ENCODE assay signal across 27 mouse cellular contexts in genomic region chr5:137170836-137171380, GRCm38 (mm10). TPM values are rescaled to one million over a fixed set of nuclear protein-coding genes. Genes with fewer than 3 reads are reported as not detected.
DNase-seq lines count a peak whose midpoint lies in the region; ATAC-seq and TF ChIP-seq lines count a peak whose summit lies in the region.
"Had no signal": no experiment of that assay in that cellular context is flagged by ENCODE, and none has a peak within 500 bp of the region (broad histone marks: within the 10 kb centered on the region; RNA-seq: fewer than 3 reads in every experiment).

No protein-coding gene starts in this region.

- TF ChIP-seq CTCF in kidney, adult 2 months (conservative IDR thresholded peaks at IDR 0.05; ENCODE audit: insufficient read depth, insufficient read length, low read depth, low read length) = no peak
- no peak for TF ChIP-seq CTCF in intestine, postnatal 0 days (IDR thresholded peaks at IDR 0.05; ENCODE audit: low read depth)
- TF ChIP-seq CTCF in small intestine, adult 2 months (IDR thresholded peaks at IDR 0.05; ENCODE audit: extremely low read depth, insufficient read length, insufficient replicate concordance, low read depth, low read length) = no peak

- no peak overlapping the region for H3K4me3 ChIP-seq in kidney, adult 2 months (ENCODE audit: insufficient read depth, low read depth, low read length)
- H3K4me3 ChIP-seq in intestine, postnatal 0 days (ENCODE audit: low read depth, low read length) = no peak overlapping the region
- H3K4me3 ChIP-seq in small intestine, adult 2 months (ENCODE audit: low read depth, low read length) = peak overlapping the region; percentile 15; the same call in 1 of the 2 replicates
- H3K4me3 ChIP-seq in midbrain, embryonic 10.5 days = no peak overlapping the region
- H3K4me3 ChIP-seq: heart, embryonic 13.5 days; hindbrain, embryonic 12.5 days; midbrain, embryonic 12.5 days; neural tube, embryonic 13.5 days had no signal

- H3K4me2 ChIP-seq in intestine, postnatal 0 days (replicated peaks; ENCODE audit: low read depth) = no peak overlapping the region
- H3K4me2 ChIP-seq: heart, embryonic 13.5 days; hindbrain, embryonic 12.5 days; midbrain, embryonic 12.5 days; neural tube, embryonic 13.5 days had no signal

- no peaks in the 10 kb centered on the region for H3K27me3 ChIP-seq in kidney, adult 2 months (replicated peaks; ENCODE audit: control insufficient read depth, insufficient read depth, low read length)
- no peaks in the 10 kb centered on the region for H3K27me3 ChIP-seq in intestine, postnatal 0 days (replicated peaks; ENCODE audit: control insufficient read depth, insufficient read depth, low read length)
- H3K27me3 ChIP-seq in small intestine, adult 2 months (ENCODE audit: control insufficient read depth, insufficient read depth, low read length) = no peaks in the 10 kb centered on the region
- no peaks in the 10 kb centered on the region for H3K27me3 ChIP-seq in midbrain, embryonic 10.5 days (ENCODE audit: low read depth, poor library complexity, severe bottlenecking)
- H3K27me3 ChIP-seq: midbrain, embryonic 12.5 days; neural tube, embryonic 13.5 days had no signal

- DNase-seq in kidney, adult 2 months = peak; percentile 40
- no peak for DNase-seq in kidney, adult 18-20 months
- peak; percentile 22 for DNase-seq in kidney, postnatal 14 days
- DNase-seq in heart, adult 18-20 months = no peak
- no peak for DNase-seq in midbrain, embryonic 10.5 days (ENCODE audit: low spot score)
- DNase-seq: adrenal gland, postnatal 25 days; cerebellum, adult 8-10 months; gastrocnemius, postnatal 10 days; heart, postnatal 14 days; thymus, adult 18-20 months had no signal

- 45% methylated on average over 9 of the region's 9 CpGs for WGBS in kidney, adult 2 months
- WGBS in intestine, postnatal 0 days = 43% methylated on average over 9 of the region's 9 CpGs
- WGBS in small intestine, adult 2 months = 16% methylated on average over 9 of the region's 9 CpGs
- WGBS in midbrain, embryonic 10.5 days = 79% methylated on average over 9 of the region's 9 CpGs

- H3K27ac ChIP-seq in kidney, adult 2 months (ENCODE audit: insufficient read depth, low read depth, low read length) = peak overlapping the region; percentile 75
- H3K27ac ChIP-seq in intestine, postnatal 0 days (ENCODE audit: low read depth, low read length) = peak overlapping the region; percentile 11; the same call in 1 of the 2 replicates
- H3K27ac ChIP-seq in small intestine, adult 2 months (ENCODE audit: insufficient read depth, low read depth, low read length) = peak overlapping the region; percentile 94
- no peak overlapping the region for H3K27ac ChIP-seq in midbrain, embryonic 10.5 days (replicated peaks)
- H3K27ac ChIP-seq: heart, embryonic 13.5 days; hindbrain, embryonic 12.5 days; macrophage; midbrain, embryonic 12.5 days; neural tube, embryonic 13.5 days had no signal

- H3K36me3 ChIP-seq in kidney, adult 2 months (ENCODE audit: control insufficient read depth, insufficient read depth, low read length) = no peaks in the 10 kb centered on the region
- H3K36me3 ChIP-seq in intestine, postnatal 0 days (ENCODE audit: control insufficient read depth, insufficient read depth) = no peaks in the 10 kb centered on the region
- H3K36me3 ChIP-seq in small intestine, adult 2 months (ENCODE audit: control insufficient read depth, insufficient read depth, low read length) = no peaks in the 10 kb centered on the region
- no peaks in the 10 kb centered on the region for H3K36me3 ChIP-seq in midbrain, embryonic 10.5 days
- H3K36me3 ChIP-seq: heart, embryonic 13.5 days; hindbrain, embryonic 12.5 days; midbrain, embryonic 12.5 days; neural tube, embryonic 13.5 days had no signal

- no peaks in the 10 kb centered on the region for H3K9me3 ChIP-seq in intestine, postnatal 0 days (ENCODE audit: control insufficient read depth)
- H3K9me3 ChIP-seq in midbrain, embryonic 10.5 days (replicated peaks) = no peaks in the 10 kb centered on the region
- H3K9me3 ChIP-seq: heart, embryonic 13.5 days; hindbrain, embryonic 12.5 days; midbrain, embryonic 12.5 days; neural tube, embryonic 13.5 days had no signal

- H3K4me1 ChIP-seq in kidney, adult 2 months (ENCODE audit: control insufficient read depth, insufficient read depth, low read length) = 0 out of 2 replicates have a peak, but pooled peaks cover 3% of the 10 kb centered on the region
- H3K4me1 ChIP-seq in intestine, postnatal 0 days (replicated peaks; ENCODE audit: control insufficient read depth, insufficient read depth, low read length) = peaks cover 11% of the 10 kb centered on the region; the same call in 1 of the 2 replicates
- peaks cover 67% of the 10 kb centered on the region for H3K4me1 ChIP-seq in small intestine, adult 2 months (ENCODE audit: control insufficient read depth, insufficient read depth, insufficient read length, low read length)
- H3K4me1 ChIP-seq in midbrain, embryonic 10.5 days = no peaks in the 10 kb centered on the region
- H3K4me1 ChIP-seq: heart, embryonic 13.5 days; midbrain, embryonic 12.5 days; neural tube, embryonic 13.5 days had no signal

- peak; percentile 47 for ATAC-seq in intestine, postnatal 0 days
- ATAC-seq: forebrain, embryonic 14.5 days had no signal

- TF ChIP-seq POLR2A in kidney, adult 2 months (IDR thresholded peaks at IDR 0.05; ENCODE audit: low read depth, low read length) = no peak
- TF ChIP-seq POLR2A in small intestine, adult 2 months (IDR thresholded peaks at IDR 0.05; ENCODE audit: low read depth, low read length) = no peak

- H3K9ac ChIP-seq in intestine, postnatal 0 days (ENCODE audit: low read depth, low read length) = no peak overlapping the region
- H3K9ac ChIP-seq: heart, embryonic 13.5 days; hindbrain, embryonic 12.5 days; midbrain, embryonic 12.5 days; neural tube, embryonic 13.5 days had no signal

RNA-seq across cellular contexts. Expression of gene Muc3, which starts 21.8 kb away (rescaled TPM):
- polyA plus RNA-seq in kidney, adult 2 months (2012; rRNA removed) = not detected in 2 replicates
- polyA plus RNA-seq in intestine, postnatal 0 days (2015; fragmentation: Nextera tagmentation; extraction: Ambion mirVana) = 42.9 and 45.0 TPM in 2 replicates
- 52.5 and 653 TPM in 2 replicates for polyA plus RNA-seq in small intestine, adult 2 months (2012; rRNA removed)
- not detected for total RNA-seq in heart, adult 18-20 months (2021)
- not detected in 2 replicates for polyA plus RNA-seq in midbrain, embryonic 10.5 days (2016; fragmentation: Nextera tagmentation; extraction: Ambion mirVana)
- total RNA-seq: adrenal gland, postnatal 25 days; gastrocnemius, postnatal 10 days; granulocyte monocyte progenitor cell, adult 5-6 weeks; heart, postnatal 14 days; layer of hippocampus, adult 18-20 months; layer of hippocampus, postnatal 25 days had no signal
- polyA plus RNA-seq: C2C12; embryonic facial prominence, embryonic 14.5 days; forebrain, embryonic 14.5 days; hindbrain, embryonic 12.5 days; limb, embryonic 11.5 days; liver, embryonic 16.5 days; lung, embryonic 16.5 days; macrophage; midbrain, embryonic 12.5 days; neural tube, embryonic 13.5 days had no signal

RNA-seq across cellular contexts. Expression of gene Muc3a, which starts 41.3 kb away (rescaled TPM):
- 0.15 and 0.20 TPM in 2 replicates for polyA plus RNA-seq in kidney, adult 2 months (2012; rRNA removed)
- polyA plus RNA-seq in intestine, postnatal 0 days (2015; fragmentation: Nextera tagmentation; extraction: Ambion mirVana) = 17.1 and 18.0 TPM in 2 replicates
- 24.3 and 62.2 TPM in 2 replicates for polyA plus RNA-seq in small intestine, adult 2 months (2012; rRNA removed)
- under 1 TPM; 0.33 to 0.40 TPM for total RNA-seq in heart, adult 18-20 months (2021)
- polyA plus RNA-seq in midbrain, embryonic 10.5 days (2016; fragmentation: Nextera tagmentation; extraction: Ambion mirVana) = 0.14 TPM in 1 of 2 replicates, not detected in the other
- total RNA-seq: liver, adult 2 months had no signal
- polyA plus RNA-seq: C2C12; heart, embryonic 13.5 days; hindbrain, embryonic 12.5 days; limb, embryonic 11.5 days; lung, embryonic 16.5 days; macrophage had no signal

RNA-seq across cellular contexts. Expression of gene Trim56, which starts 54.9 kb away (rescaled TPM):
- 10.2 and 14.4 TPM in 2 replicates for polyA plus RNA-seq in kidney, adult 2 months (2012; rRNA removed)
- 7.3 and 7.7 TPM in 2 replicates for polyA plus RNA-seq in intestine, postnatal 0 days (2015; fragmentation: Nextera tagmentation; extraction: Ambion mirVana)
- polyA plus RNA-seq in small intestine, adult 2 months (2012; rRNA removed) = 10.3 and 19.9 TPM in 2 replicates
- 10 to 100 TPM; 19.0 to 21.5 TPM for total RNA-seq in heart, adult 18-20 months (2021)
- polyA plus RNA-seq in midbrain, embryonic 10.5 days (2016; fragmentation: Nextera tagmentation; extraction: Ambion mirVana) = 3.9 and 5.4 TPM in 2 replicates

Comparison
In these comparisons a context has a peak if more than half of its experiments do, and no peak if none do; other contexts are left out.
1. DNase-seq: peak in kidney, adult 2 months (single experiment) and kidney, postnatal 14 days (single experiment); none in kidney, adult 18-20 months (single experiment), heart, adult 18-20 months (0 of 2) and midbrain, embryonic 10.5 days (single experiment).
2. RNA of gene Muc3, which starts 21.8 kb away (polyA plus RNA-seq): 52.5 to 653 TPM in small intestine, adult 2 months and 42.9 to 45.0 TPM in intestine, postnatal 0 days; not detected in midbrain, embryonic 10.5 days and not detected in kidney, adult 2 months; every median in the first group is over 10 times any median in the second.
3. RNA of gene Muc3a, which starts 41.3 kb away (polyA plus RNA-seq): 24.3 to 62.2 TPM in small intestine, adult 2 months and 17.1 to 18.0 TPM in intestine, postnatal 0 days; 0.15 to 0.20 TPM in kidney, adult 2 months and 0.14 TPM in midbrain, embryonic 10.5 days; every median in the first group is over 10 times any median in the second.